Mouse (Mus musculus) intestine, embryonic 16.5 days (tissue): ENCODE data around the gene Hist1h2bn. TPM values are rescaled to one million over a fixed set of nuclear protein-coding genes. Genes with fewer than 3 reads are reported as not detected.
A peak's percentile ranks its signal among the peaks of the same experiment; 100 is the strongest.
"Not testable (repeated sequence)": the region's sequence is repeated elsewhere in the genome, so short reads cannot be mapped to it uniquely, and the experiment has no call there.

Experiments
- ATAC-seq: fragments of 200-750 bp; cut with Nextera tagmentation; 2 replicates; pipeline ENCODE4 v1.8.0; 2017; ENCODE audit warnings: moderate TSS enrichment, moderate library complexity
- H3K27ac ChIP-seq: fragments of 300-500 bp; sonication (generic); 2 replicates; pipeline ENCODE4 v1.5.1; 2014; ENCODE audit warnings: mild to moderate bottlenecking, low read length
- H3K27me3 ChIP-seq: fragments of 300-500 bp; sonication (generic); replicated peaks from 2 replicates; pipeline ENCODE4 v1.6.1; 2014; ENCODE audit warnings: low read length, control low read depth, mixed read lengths; ENCODE audit not compliant: control insufficient read depth, insufficient read depth
- H3K36me3 ChIP-seq: fragments of 300-500 bp; sonication (generic); 2 replicates; pipeline ENCODE4 v1.6.1; 2014; ENCODE audit warnings: low read length, control low read depth; ENCODE audit not compliant: control insufficient read depth, insufficient read depth
- H3K4me1 ChIP-seq: fragments of 300-500 bp; sonication (generic); 2 replicates; pipeline ENCODE4 v1.6.1; 2014; ENCODE audit warnings: low read length, control low read depth, mixed read lengths; ENCODE audit not compliant: control insufficient read depth, insufficient read depth
- H3K4me2 ChIP-seq: fragments of 300-500 bp; sonication (generic); 2 replicates; pipeline ENCODE4 v1.6.1; 2014; ENCODE audit warnings: low read depth, low read length, control low read depth
- H3K4me3 ChIP-seq: fragments of 300-500 bp; sonication (generic); 2 replicates; pipeline ENCODE4 v1.5.1; 2014; ENCODE audit warnings: mild to moderate bottlenecking, low read length
- H3K9ac ChIP-seq: fragments of 300-500 bp; sonication (generic); 2 replicates; pipeline ENCODE4 v1.6.1; 2014; ENCODE audit warnings: low read depth, low read length
- H3K9me3 ChIP-seq: fragments of 300-500 bp; sonication (generic); 2 replicates; pipeline ENCODE4 v1.6.1; 2016; ENCODE audit warnings: low read length, control low read depth; ENCODE audit not compliant: control insufficient read depth
- WGBS: fragments of 180-500 bp; shearing (Covaris S2); extraction: QIAGEN DNeasy Blood & Tissue Kit; methylation state at CpG from one replicate; pipeline ENCODE4 v1.1.7; 2014; 5-methylcytosine and 5-hydroxymethylcytosine counted together
- polyA plus RNA-seq: library from polyadenylated mRNA; unstranded; fragments of >200 nt; fragmentation: Nextera tagmentation; extraction: Ambion mirVana; gene quantifications from 2 replicates; pipeline ENCODE4 v1.2.1, GENCODE M21; 2015

The Hist1h2bn gene
- polyA plus RNA-seq = 1.9 and 2.5 TPM in 2 replicates

DNA sequence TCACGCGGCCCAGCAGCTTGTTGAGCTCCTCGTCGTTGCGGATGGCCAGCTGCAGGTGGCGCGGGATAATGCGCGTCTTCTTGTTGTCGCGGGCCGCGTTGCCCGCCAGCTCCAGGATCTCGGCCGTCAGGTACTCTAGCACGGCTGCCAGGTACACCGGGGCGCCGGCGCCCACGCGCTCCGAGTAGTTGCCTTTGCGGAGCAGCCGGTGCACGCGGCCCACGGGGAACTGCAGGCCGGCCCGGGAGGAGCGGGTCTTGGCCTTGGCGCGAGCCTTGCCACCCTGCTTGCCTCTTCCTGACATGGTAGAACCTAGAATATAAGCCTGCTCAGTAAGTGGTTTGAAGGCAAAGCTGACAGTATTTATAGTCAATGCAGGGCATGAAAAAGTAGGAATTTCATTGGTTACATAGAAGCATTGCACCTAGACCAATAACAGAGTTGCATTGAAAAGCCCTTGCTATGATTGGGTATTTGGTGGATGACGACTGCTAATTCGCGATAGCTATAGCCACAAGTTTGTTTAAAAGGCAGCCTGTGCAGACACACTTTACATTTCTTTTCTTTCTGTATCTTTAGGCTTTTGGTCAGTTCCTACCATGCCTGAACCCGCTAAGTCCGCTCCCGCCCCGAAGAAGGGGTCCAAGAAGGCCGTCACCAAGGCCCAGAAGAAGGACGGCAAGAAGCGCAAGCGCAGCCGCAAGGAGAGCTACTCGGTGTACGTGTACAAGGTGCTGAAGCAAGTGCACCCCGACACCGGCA, at the start of gene Hist1h2bn, which contains the start of gene Hist1h2ak:
Gene Hist1h2bn, plus strand, starts transcription at position 600 of the 762 bp plus-strand sequence.
Gene Hist1h2ak, minus strand, starts transcription at position 304 of the 762 bp plus-strand sequence.
- peak within 1 kb of the TSS; percentile 65 for H3K4me2 ChIP-seq
- H3K9me3 ChIP-seq, H3K36me3 ChIP-seq, H3K4me1 ChIP-seq, H3K27me3 ChIP-seq: not testable (repeated sequence)
- peak within 1 kb of the TSS; percentile 49 for H3K4me3 ChIP-seq
- ATAC-seq = peak; percentile 94
- H3K9ac ChIP-seq = peak within 1 kb of the TSS; percentile 70
- under 1% methylated on average over 44 of the region's 50 CpGs for WGBS
- H3K27ac ChIP-seq = peak within 1 kb of the TSS; percentile 93

DNA sequence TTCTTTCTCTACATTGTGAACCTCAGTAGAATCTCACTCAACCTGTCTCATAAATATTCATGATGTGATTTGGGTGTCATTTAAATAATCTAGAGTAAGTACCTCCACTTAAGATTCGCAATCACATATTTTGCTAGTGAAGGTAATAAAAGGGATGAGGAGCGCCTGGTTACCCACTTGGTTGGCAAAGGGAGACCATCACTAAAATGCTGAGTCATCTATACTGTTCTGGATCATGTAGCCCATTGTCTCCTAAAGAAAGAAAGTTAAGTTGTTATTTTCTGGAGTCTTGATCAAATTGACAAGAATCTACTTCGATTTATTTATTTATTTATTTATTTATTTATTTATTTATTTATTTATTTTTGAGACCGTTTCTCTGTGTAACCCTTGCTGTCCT, 47.3 kb upstream of the Hist1h2bn start:
- H3K9me3 ChIP-seq = no peaks in the 10 kb centered on the region
- 74% methylated on average over 4 of the region's 4 CpGs for WGBS
- no peaks in the 10 kb centered on the region for H3K4me1 ChIP-seq
- no peak overlapping the region for H3K4me3 ChIP-seq
- H3K9ac ChIP-seq = no peak overlapping the region
- no peak overlapping the region for H3K27ac ChIP-seq
- no peak overlapping the region for H3K4me2 ChIP-seq
- H3K36me3 ChIP-seq = no peaks in the 10 kb centered on the region
- no peaks in the 10 kb centered on the region for H3K27me3 ChIP-seq
- no peak for ATAC-seq

DNA sequence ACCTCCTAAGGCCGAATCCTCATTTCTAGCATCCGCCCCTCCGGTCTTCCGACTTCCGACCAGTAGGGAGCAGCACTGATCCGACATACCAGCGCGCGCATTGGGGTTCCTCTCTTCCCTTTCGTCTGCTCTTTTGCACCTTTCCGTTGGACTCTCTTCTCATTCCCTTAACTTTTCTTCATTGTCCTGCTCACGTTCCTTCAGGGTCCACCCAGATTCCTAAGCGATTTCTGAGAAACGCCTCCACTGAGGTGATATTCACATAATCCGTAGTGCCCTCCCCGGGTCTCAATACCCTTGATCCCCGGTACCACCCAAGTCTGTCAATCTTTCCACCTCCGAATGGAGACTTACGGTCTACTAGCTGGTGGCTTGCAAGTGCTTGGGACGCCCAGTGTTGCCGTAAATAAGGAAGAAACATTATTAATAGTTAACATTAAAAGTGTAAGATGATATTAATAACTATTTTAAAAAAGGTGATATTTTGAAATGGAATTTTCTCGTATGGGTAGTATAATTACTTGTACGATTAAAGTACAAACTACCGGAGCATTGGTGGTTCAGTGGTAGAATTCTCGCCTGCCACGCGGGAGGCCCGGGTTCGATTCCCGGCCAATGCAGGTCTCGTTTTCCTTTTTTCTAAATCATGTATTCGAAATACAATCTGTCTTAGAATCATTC, 43.8 kb upstream of the Hist1h2bn start:
- Histone ChIP-seq H3K36me3 (no peaks in the 10 kb centered on the region), H3K4me2 (peak overlapping the region; percentile 30; the same call in 1 of the 2 replicates), H3K4me1 (peaks cover 4% of the 10 kb centered on the region), H3K9ac (peak overlapping the region; percentile 72), H3K4me3 (peak overlapping the region; percentile 62), H3K27ac (peak overlapping the region; percentile 77), H3K27me3 (no peaks in the 10 kb centered on the region), H3K9me3 (no peaks in the 10 kb centered on the region)
- ATAC-seq = peak; percentile 87
- WGBS = under 1% methylated on average over 32 of the region's 32 CpGs

DNA sequence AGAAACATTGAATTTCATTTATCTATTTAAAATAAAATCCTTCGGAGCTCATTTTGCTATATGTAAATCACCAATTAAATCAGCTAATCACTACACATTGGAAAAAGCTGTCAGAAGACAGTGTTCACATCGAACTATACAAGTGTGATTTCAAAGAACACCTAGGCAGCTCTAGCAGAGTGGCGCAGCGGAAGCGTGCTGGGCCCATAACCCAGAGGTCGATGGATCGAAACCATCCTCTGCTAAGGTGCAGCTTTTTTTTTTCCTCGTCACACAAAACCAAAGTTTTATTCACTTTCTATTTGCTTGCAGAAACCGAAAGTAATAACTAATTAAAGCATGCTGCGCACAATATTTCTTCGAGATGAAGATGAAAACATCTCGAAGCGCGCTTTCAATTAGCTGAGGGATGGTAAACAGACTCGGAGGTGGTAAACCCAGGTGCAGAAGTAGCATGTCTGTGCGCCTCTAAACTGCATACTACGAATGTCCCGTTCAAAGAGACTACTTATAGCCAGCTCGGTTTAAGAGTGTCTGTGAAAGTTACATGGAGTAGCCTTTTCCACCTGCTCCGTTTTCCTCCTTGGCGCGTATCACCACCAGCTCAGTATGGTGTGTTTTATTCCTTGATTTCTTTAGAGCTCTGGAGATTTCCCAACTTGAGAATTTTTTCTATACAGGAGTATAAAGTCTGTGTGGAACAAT, 43.0 kb upstream of the Hist1h2bn start:
- H3K4me1 ChIP-seq = peaks cover 8% of the 10 kb centered on the region
- H3K36me3 ChIP-seq = no peaks in the 10 kb centered on the region
- peak overlapping the region; percentile 15; the same call in 1 of the 2 replicates for H3K27ac ChIP-seq
- peak overlapping the region; percentile 76 for H3K4me2 ChIP-seq
- peak; percentile 82 for ATAC-seq
- no peaks in the 10 kb centered on the region for H3K9me3 ChIP-seq
- peak overlapping the region; percentile 59 for H3K4me3 ChIP-seq
- no peaks in the 10 kb centered on the region for H3K27me3 ChIP-seq
- 2% methylated on average over 22 of the region's 22 CpGs for WGBS
- peak overlapping the region; percentile 63 for H3K9ac ChIP-seq

DNA sequence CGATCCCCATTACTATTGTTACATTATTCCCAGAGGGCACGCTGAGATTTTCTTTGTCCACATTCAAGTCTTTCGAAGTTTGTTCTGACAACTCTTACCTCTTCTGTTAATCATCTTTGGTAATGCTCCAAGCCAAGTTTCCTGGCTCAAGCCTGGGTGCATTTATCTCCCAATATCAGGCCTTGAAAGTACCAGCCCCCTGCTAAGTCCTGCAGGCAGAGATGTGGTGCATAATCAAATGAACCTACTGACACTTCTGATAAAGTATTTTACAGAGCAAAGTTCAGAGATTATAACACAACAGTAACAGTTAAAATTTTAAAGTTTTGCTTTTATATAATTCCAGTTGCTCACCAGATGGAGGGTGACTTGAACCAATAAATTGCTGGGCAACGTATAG, 42.2 kb upstream of the Hist1h2bn start:
- H3K9me3 ChIP-seq = no peaks in the 10 kb centered on the region
- WGBS = 28% methylated on average over 4 of the region's 4 CpGs
- H3K4me3 ChIP-seq = peak overlapping the region; percentile 59
- peak overlapping the region; percentile 76 for H3K4me2 ChIP-seq
- H3K27ac ChIP-seq = no peak overlapping the region
- no peaks in the 10 kb centered on the region for H3K36me3 ChIP-seq
- no peak overlapping the region for H3K9ac ChIP-seq
- H3K4me1 ChIP-seq = peaks cover 8% of the 10 kb centered on the region
- H3K27me3 ChIP-seq = no peaks in the 10 kb centered on the region
- ATAC-seq = no peak

DNA sequence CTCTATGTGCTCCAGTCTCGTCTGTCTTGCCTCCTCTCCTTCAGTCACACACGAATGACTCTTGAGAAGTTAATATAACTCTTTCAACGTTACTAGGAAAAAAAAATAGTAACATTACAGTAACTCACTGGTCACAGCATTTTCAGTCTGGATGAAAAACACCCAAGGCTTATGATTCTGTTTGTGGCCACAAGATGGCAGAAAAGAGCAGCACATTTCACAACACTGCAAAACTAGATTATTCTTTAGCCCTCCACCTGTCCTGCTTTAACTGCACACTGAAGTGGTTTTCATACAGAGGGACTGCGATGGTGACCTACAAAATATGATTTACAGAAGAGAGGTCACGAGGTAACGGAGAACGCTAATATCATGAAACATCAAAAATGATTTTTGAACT, 39.2 kb upstream of the Hist1h2bn start:
- Histone ChIP-seq H3K4me2 (peak overlapping the region; percentile 88), H3K36me3 (no peaks in the 10 kb centered on the region), H3K4me3 (peak overlapping the region; percentile 48), H3K27ac (peak overlapping the region; percentile 91), H3K27me3 (no peaks in the 10 kb centered on the region), H3K9me3 (no peaks in the 10 kb centered on the region), H3K9ac (peak overlapping the region; percentile 68), H3K4me1 (peaks cover 15% of the 10 kb centered on the region)
- 0% methylated on average over 7 of the region's 7 CpGs for WGBS
- ATAC-seq = no peak

DNA sequence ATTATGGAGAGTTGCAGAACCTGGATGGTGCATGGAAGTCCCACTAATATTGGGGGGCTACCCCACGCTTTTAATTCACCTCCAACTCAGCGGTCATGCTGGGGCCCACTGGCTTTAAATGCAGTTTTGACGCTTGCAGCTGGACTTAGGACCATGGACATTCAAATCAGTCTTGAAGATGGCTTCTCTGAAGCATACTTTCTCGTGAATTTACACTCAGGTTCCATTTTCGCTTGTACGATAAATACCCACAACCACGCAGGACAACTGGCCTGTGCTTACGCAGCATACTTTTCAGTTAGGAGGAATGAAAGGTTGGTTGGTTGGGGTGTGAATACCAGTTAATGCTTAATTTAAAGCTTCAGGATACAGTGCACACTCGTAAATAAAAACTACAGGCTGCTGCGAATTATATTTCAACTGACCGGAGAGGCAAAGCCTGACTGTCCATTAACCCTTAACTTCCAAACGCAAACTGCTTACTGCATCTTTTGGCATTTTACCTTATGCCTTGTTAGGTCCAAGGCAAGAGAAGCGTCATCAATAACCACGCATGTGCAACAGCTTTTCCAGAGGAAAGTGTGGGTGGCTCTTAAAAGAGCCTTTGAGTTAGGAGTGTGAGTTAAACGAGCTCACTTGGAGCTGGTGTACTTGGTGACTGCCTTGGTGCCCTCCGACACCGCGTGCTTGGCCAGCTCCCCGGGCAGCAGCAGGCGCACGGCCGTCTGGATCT, 38.6 kb upstream of the Hist1h2bn start:
- no peaks in the 10 kb centered on the region for H3K27me3 ChIP-seq
- H3K36me3 ChIP-seq = no peaks in the 10 kb centered on the region
- H3K9me3 ChIP-seq = no peaks in the 10 kb centered on the region
- ATAC-seq = no peak
- under 1% methylated on average over 20 of the region's 22 CpGs for WGBS
- H3K9ac ChIP-seq = peak overlapping the region; percentile 68
- peaks cover 16% of the 10 kb centered on the region for H3K4me1 ChIP-seq
- H3K27ac ChIP-seq = peak overlapping the region; percentile 91
- peak overlapping the region; percentile 88 for H3K4me2 ChIP-seq
- peak overlapping the region; percentile 48 for H3K4me3 ChIP-seq

DNA sequence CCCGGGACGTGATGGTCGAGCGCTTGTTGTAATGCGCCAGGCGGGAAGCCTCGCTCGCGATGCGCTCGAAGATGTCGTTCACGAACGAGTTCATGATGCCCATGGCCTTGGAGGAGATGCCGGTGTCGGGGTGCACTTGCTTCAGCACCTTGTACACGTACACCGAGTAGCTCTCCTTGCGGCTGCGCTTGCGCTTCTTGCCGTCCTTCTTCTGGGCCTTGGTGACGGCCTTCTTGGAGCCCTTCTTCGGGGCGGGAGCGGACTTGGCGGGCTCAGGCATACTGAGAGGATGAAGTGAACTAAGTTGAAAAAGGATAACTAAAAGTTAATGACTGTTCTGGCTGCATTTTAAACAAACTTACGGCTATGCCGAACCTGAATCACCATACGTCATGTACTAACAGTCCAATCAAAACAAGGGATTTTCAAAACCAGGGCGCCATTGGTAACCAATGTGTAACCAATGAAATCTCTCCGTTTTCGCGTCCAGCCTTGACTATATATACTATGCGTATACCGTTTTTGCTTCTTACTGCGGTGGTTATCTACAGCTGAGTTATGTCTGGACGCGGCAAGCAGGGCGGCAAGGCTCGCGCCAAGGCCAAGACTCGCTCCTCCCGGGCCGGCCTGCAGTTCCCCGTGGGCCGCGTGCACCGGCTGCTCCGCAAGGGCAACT, 37.9 kb upstream of the Hist1h2bn start, which contains the start of the genes Hist1h2bl and Hist1h2ai:
Gene Hist1h2bl, minus strand, starts transcription at position 280 of the 676 bp plus-strand sequence.
Gene Hist1h2ai, plus strand, starts transcription at position 559 of the 676 bp plus-strand sequence.
- Histone ChIP-seq H3K4me2 (peak within 1 kb of the TSS; percentile 88), H3K9ac (peak within 1 kb of the TSS; percentile 68), H3K4me1 (peaks cover 21% of the 10 kb centered on the region), H3K4me3 (peak within 1 kb of the TSS; percentile 52), H3K27ac (peak within 1 kb of the TSS; percentile 96)
- H3K27me3 ChIP-seq, H3K36me3 ChIP-seq, H3K9me3 ChIP-seq: not testable (repeated sequence)
- under 1% methylated on average over 27 of the region's 50 CpGs for WGBS
- peak; percentile 89 for ATAC-seq
